Mouse (Mus musculus) heart, embryonic 15.5 days (tissue): Measurements from ENCODE around the gene Tex52. TPM values are rescaled to one million over a fixed set of nuclear protein-coding genes. Genes with fewer than 3 reads are reported as not detected.
A peak's percentile ranks its signal among the peaks of the same experiment; 100 is the strongest.
"Not testable (repeated sequence)": the region's sequence is repeated elsewhere in the genome, so short reads cannot be mapped to it uniquely, and the experiment has no call there.

Source experiments
- ATAC-seq: fragments of 200-750 bp; cut with Nextera tagmentation; replicated peaks from 2 replicates; pipeline ENCODE4 v1.8.0; 2017; ENCODE audit warnings: low read depth, moderate TSS enrichment; ENCODE audit not compliant: insufficient number of reproducible peaks, insufficient read depth, low FRiP score
- H3K27ac ChIP-seq: fragments of 300-500 bp; sonication (generic); 2 replicates; pipeline ENCODE4 v1.5.1; 2015; ENCODE audit warnings: mild to moderate bottlenecking, inconsistent platforms
- H3K27me3 ChIP-seq: fragments of 300-500 bp; sonication (generic); 2 replicates; pipeline ENCODE4 v1.6.1; 2015; ENCODE audit warnings: inconsistent platforms
- H3K36me3 ChIP-seq: fragments of 300-500 bp; sonication (generic); 2 replicates; pipeline ENCODE4 v1.6.1; 2015; ENCODE audit warnings: mild to moderate bottlenecking, inconsistent platforms
- H3K4me1 ChIP-seq: fragments of 300-500 bp; sonication (generic); replicated peaks from 2 replicates; pipeline ENCODE4 v1.6.1; 2015; ENCODE audit warnings: inconsistent platforms
- H3K4me2 ChIP-seq: fragments of 300-500 bp; sonication (generic); 2 replicates; pipeline ENCODE4 v1.6.1; 2015; ENCODE audit warnings: inconsistent platforms, mild to moderate bottlenecking, moderate library complexity
- H3K4me3 ChIP-seq: fragments of 300-500 bp; sonication (generic); 2 replicates; pipeline ENCODE4 v1.5.1; 2015; ENCODE audit warnings: mild to moderate bottlenecking, inconsistent platforms
- H3K9ac ChIP-seq: fragments of 300-500 bp; sonication (generic); 2 replicates; pipeline ENCODE4 v1.6.1; 2015; ENCODE audit warnings: mild to moderate bottlenecking, inconsistent platforms
- H3K9me3 ChIP-seq: fragments of 300-500 bp; sonication (generic); replicated peaks from 2 replicates; pipeline ENCODE4 v1.6.1; 2016; ENCODE audit warnings: inconsistent platforms
- WGBS: fragments of 180-500 bp; shearing (Covaris S2); methylation state at CpG from one replicate; pipeline ENCODE4 v1.1.7; 2015; ENCODE audit warnings: mixed read lengths; 5-methylcytosine and 5-hydroxymethylcytosine counted together
- polyA plus RNA-seq: library from polyadenylated mRNA; unstranded; fragments of >200 nt; fragmentation: Nextera tagmentation; extraction: Ambion mirVana; gene quantifications from 2 replicates; pipeline ENCODE4 v1.2.1, GENCODE M21; 2015

Tex52 gene
- polyA plus RNA-seq, 1 experiment from 2014 or later = 0.18 TPM

DNA sequence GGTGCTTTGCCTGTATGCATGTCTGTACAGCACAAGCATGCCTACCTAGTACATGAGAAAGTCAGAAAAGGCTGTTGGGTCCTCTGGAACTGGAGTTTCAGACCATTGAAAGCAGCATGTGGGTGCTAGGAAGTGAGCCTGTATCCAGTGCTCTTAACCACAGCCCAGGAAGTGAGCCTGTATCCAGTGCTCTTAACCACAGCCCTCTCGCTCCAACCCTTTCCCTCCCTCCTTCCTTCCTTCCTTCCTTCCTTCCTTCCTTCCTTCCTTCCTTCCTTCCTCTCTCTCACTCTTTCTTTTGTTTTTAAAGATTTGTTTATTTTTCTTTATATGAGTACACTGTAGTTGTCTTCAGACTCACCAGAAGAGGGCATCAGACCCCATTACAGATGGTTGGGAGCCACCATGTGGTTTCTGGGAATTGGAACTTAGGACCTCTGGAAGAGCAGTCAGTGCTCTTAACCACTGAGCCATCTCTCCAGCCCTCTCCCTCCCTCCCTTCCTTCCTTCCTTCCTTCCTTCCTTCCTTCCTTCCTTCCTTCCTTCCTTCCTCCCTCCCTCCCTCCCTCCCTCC lies 5.4 kb downstream of the Tex52 start:
- not testable (repeated sequence) for H3K9ac ChIP-seq, H3K27me3 ChIP-seq, H3K27ac ChIP-seq, H3K9me3 ChIP-seq, ATAC-seq, H3K4me1 ChIP-seq, H3K36me3 ChIP-seq, H3K4me3 ChIP-seq, H3K4me2 ChIP-seq
- WGBS = 60% methylated on average over 1 of the region's 1 CpGs

DNA sequence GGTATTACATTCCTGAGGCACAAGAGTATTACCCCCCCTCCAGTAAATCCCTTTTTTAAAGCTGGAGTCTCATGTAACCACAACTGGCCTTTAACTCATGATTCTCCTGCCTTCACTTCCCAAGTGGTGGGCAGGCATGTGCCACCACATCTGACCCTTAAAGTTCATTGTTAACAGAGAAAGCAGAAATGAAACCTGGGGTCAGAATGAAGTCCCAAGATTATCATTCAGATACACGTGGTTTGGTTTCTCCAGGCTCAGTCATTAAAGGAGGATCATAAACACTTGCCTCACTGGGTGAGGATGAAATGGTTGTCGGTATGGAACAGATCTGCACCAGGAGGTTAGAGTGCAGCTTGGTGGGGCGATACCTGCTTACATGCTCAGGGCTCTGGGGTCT lies 6.0 kb downstream of the Tex52 start:
- WGBS = 77% methylated on average over 3 of the region's 3 CpGs
- Histone ChIP-seq H3K36me3 (peaks cover 3% of the 10 kb centered on the region; the same call in 1 of the 2 replicates), H3K4me3 (no peak overlapping the region), H3K27me3 (no peaks in the 10 kb centered on the region), H3K9ac (no peak overlapping the region), H3K4me2 (no peak overlapping the region), H3K4me1 (no peaks in the 10 kb centered on the region), H3K9me3 (no peaks in the 10 kb centered on the region), H3K27ac (no peak overlapping the region)
- ATAC-seq = no peak

DNA sequence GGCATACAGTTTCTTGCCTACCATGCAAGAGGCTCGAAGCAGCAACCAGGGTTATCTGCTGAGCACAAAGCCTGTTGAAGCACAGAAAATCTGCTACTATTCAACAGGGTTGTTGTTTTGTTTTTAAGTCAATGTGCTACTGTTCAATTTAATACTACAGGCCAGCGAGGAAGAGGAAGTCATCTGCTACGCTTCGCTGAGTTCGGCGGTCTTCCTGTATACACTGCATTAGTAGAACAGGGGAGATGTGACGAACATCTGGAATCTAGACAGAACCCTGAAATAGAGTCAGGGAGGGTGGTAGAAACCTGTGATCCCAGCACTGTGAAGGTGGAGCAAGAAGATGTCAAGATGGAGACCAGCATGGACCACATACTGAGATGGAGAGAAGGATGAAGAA lies 8.5 kb downstream of the Tex52 start:
- H3K4me1 ChIP-seq = no peaks in the 10 kb centered on the region
- H3K9ac ChIP-seq = no peak overlapping the region
- H3K4me3 ChIP-seq = no peak overlapping the region
- WGBS = 78% methylated on average over 7 of the region's 7 CpGs
- ATAC-seq = no peak
- H3K27me3 ChIP-seq = no peaks in the 10 kb centered on the region
- no peaks in the 10 kb centered on the region for H3K36me3 ChIP-seq
- H3K9me3 ChIP-seq = no peaks in the 10 kb centered on the region
- H3K27ac ChIP-seq = no peak overlapping the region
- no peak overlapping the region for H3K4me2 ChIP-seq

DNA sequence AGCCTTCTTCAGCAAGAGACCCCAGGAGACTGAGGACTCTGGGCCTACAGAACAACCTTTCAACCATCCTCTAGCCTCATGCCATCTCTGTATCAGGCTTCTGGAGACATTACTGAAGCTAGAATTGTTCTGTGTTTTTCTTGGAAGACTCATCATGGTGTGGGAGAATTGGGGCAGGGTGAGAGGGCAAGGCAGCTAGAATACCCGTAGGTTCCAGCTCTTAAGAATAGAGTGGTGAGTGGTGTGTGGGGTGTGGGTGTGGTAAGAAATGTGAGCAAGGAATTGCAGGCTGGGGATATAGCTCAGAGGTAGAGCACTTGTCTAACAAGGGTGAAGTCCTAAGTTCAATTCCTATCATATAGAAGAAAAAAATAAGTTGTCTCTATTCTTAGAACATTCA lies 9.8 kb downstream of the Tex52 start:
- Histone ChIP-seq H3K27me3 (no peaks in the 10 kb centered on the region), H3K4me3 (no peak overlapping the region), H3K36me3 (no peaks in the 10 kb centered on the region), H3K27ac (no peak overlapping the region), H3K9ac (no peak overlapping the region), H3K4me2 (no peak overlapping the region), H3K9me3 (no peaks in the 10 kb centered on the region), H3K4me1 (no peaks in the 10 kb centered on the region)
- ATAC-seq = no peak
- WGBS = 68% methylated on average over 1 of the region's 1 CpGs

DNA sequence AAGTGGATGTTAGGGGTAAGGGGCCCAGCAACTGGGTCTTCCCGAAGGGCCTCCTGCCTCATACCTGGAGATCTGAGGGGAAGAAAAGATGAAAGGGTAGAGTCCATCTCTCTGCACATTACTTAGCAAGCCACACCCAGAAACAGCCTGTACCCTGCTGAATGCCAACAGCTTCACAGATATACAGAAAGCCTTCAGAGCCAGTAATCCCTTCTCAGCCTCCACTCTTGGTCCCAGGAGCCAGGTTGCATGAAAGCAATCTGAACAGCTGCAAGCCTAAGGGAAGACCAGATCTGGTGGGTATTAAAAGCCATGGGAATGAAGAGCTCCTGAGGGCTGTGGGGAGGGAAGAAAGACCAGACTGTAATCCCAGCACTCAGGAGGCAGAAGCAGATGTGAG lies 13.9 kb downstream of the Tex52 start:
- H3K4me2 ChIP-seq = no peak overlapping the region
- ATAC-seq = no peak
- no peaks in the 10 kb centered on the region for H3K4me1 ChIP-seq
- no peaks in the 10 kb centered on the region for H3K27me3 ChIP-seq
- no peak overlapping the region for H3K4me3 ChIP-seq
- no peak overlapping the region for H3K27ac ChIP-seq
- no peak overlapping the region for H3K9ac ChIP-seq
- H3K36me3 ChIP-seq = no peaks in the 10 kb centered on the region
- 76% methylated on average over 1 of the region's 1 CpGs for WGBS
- H3K9me3 ChIP-seq = no peaks in the 10 kb centered on the region

DNA sequence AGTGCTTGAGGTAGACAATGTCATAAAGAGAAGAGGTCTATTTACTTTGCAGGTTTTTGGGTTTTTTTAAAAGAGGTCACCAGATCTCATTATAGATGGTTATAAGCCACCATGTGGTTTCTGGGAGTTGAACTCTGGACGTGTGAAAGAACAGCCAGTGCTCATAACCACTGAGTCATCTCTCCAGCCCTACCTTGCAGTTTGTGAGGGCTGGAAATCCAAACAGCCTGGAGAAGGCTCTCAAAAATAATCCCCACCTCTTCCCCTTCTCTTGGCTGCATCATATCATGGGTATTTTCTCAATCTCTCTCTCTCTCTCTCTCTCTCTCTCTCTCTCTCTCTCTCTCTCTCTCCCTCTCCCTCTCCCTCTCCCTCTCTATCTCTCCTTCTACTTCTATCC lies 15.4 kb downstream of the Tex52 start:
- 25% methylated on average over 1 of the region's 1 CpGs for WGBS
- Histone ChIP-seq H3K27me3 (no peaks in the 10 kb centered on the region), H3K36me3 (no peaks in the 10 kb centered on the region), H3K4me2 (no peak overlapping the region), H3K9ac (no peak overlapping the region), H3K9me3 (no peaks in the 10 kb centered on the region), H3K4me3 (no peak overlapping the region), H3K4me1 (no peaks in the 10 kb centered on the region), H3K27ac (no peak overlapping the region)
- no peak for ATAC-seq

DNA sequence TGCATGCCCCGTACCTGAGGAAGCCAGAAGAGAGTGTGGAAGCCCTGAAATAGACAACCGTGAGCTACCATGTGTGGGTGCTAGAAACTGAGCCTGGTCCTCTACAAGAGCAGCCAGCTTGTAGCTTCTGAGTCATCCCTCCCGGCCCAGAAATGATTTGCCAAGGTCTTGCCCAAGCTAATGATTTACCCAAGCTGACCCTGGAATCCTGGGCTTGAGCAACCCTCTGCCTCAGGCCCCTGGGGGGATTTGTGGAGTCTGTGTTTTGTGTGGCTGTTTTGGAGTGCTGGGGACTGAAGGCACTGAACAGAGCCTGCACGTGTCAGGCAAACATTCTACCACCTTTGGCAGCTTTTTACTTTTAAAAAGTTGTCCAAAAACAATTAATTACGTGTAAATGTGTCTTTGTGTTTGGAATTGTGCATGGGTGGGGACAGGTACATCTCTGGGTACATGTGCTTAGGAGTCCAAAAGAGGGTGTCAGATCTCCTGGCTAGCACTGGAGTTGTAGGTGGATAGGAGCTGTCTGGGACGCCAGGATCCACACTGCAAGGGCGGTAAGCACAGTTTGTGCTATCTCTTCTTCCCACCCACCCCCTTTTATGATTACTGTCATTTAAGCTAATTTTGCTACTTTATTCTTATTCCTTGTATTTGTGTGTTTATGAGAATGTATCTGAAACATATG lies 22.5 kb downstream of the Tex52 start:
- no peaks in the 10 kb centered on the region for H3K27me3 ChIP-seq
- H3K9ac ChIP-seq = no peak overlapping the region
- no peak overlapping the region for H3K4me3 ChIP-seq
- no peaks in the 10 kb centered on the region for H3K36me3 ChIP-seq
- no peak overlapping the region for H3K4me2 ChIP-seq
- H3K9me3 ChIP-seq = no peaks in the 10 kb centered on the region
- no peak for ATAC-seq
- H3K27ac ChIP-seq = no peak overlapping the region
- 74% methylated on average over 7 of the region's 7 CpGs for WGBS
- H3K4me1 ChIP-seq = peaks cover 13% of the 10 kb centered on the region

DNA sequence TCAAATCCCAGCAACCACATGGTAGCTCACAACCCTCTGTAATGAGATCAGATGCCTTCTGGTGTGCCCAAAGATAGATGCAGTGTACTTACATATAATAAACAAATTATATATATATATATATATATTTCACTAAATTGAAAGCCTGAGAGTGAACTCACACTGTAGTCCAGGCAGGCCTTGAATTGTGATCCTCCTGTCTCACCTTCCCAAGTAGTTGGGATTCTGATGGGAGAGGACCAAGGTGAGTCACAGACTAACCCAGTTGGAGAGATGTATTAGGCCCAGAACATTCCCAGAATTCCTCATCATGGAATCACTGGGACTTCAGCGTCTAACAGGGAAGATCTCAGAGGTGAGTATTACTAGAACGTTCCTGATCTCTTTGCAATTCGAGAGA lies 23.7 kb downstream of the Tex52 start, which contains the start of gene Nrip2:
TSS of gene Nrip2 (plus strand) at position 301 of the 400 bp plus-strand sequence.
- Histone ChIP-seq H3K4me3 (peak within 1 kb of the TSS; percentile 34), H3K27ac (peak within 1 kb of the TSS; percentile 2; the same call in 1 of the 2 replicates), H3K36me3 (no peaks in the 10 kb centered on the region), H3K9me3 (no peaks in the 10 kb centered on the region), H3K4me1 (peaks cover 13% of the 10 kb centered on the region), H3K9ac (peak within 1 kb of the TSS; percentile 41; the same call in 1 of the 2 replicates), H3K4me2 (peak within 1 kb of the TSS; percentile 60), H3K27me3 (no peaks in the 10 kb centered on the region)
- no peak for ATAC-seq
- WGBS = 51% methylated on average over 3 of the region's 3 CpGs

DNA sequence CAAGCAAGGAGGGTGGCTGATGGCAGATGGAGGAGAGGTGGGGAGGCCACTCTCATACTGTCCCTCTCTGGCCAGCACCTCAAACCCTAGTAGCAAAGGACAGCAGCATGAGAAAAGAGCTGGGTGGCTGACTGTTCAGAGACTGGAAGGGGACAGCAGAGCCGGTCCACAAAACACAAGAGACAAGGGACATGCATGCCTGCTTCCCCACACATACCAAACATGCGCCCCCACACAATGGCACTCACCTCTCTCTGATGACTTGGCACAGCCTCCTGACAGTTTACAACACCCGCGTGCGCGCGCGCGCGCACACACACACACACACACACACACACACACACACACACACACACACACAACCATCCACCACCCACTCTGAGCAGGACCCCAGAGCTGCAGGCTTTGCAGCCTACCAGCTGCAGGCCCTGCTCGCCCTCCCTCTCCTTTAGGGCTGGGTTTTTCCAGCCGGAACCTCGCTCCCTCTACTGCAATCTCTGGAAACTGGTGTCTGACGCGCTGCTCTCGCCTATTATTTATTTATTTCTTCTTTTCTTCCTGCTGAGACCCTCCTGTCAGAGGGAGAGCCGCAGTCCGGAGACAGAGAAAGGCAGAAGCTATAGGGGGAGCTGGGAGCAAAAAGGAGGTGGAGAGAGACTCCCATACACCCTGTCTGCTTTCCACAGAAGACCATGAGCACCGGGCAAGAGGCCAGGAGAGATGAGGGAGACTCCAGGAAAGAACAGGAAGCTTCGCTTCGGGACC lies 24.3 kb downstream of the Tex52 start:
- Histone ChIP-seq H3K27ac (peak overlapping the region; percentile 2; the same call in 1 of the 2 replicates), H3K4me2 (peak overlapping the region; percentile 60), H3K4me3 (peak overlapping the region; percentile 34), H3K4me1 (peaks cover 15% of the 10 kb centered on the region), H3K36me3 (no peaks in the 10 kb centered on the region), H3K9me3 (no peaks in the 10 kb centered on the region), H3K27me3 (no peaks in the 10 kb centered on the region), H3K9ac (peak overlapping the region; percentile 41; the same call in 1 of the 2 replicates)
- ATAC-seq = peak; percentile 29; the same call in 1 of the 2 replicates
- WGBS = 13% methylated on average over 13 of the region's 21 CpGs

DNA sequence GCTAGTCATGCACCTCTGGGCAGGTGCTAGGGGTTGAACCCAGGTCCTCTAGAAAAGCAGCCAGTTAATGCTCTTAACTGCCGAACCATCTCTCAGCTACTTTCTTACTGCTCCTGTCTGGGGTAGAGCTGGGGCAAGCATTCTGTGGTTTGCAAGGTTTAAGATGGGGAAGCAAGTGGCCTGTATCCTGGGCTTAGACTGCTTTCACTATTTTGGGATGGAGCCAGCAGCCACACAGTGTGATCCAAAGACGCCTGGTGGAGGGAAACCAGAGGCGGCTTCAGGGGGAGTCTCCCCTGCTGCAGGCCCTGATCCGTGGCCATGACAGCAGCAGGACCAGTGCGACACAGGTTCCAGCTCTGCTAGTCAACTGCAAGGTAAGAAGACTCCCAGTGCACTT lies 29.5 kb downstream of the Tex52 start:
- ATAC-seq = no peak
- no peak overlapping the region for H3K9ac ChIP-seq

DNA sequence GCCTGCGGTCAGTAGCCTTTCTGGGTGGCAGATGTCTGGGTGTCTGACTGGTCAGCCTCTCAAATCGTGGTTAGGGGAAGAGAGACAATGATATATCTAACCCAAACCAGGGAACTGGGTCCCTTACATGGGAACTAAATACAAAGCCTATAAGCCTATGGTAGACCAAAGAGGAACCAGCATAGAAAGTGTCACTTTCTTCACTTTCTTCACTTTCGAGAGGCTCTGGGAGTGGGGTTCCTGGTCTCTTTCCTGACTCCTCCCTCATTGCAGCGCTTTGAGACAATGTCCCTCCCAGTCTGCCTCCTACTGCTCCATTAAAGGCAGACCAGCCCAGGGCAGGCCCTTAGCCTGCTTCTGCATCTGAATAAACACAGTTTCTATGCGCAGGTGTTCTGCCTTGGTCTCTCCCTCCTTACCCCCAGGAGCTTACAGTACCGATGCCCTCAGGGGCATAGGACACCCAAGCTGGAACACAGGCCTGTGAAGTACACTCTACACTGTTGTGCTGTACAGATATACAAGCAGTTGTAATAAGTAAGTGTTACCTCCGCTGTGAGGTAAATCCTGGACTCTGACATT lies 33.4 kb downstream of the Tex52 start:
- Histone ChIP-seq H3K27ac (no peak overlapping the region), H3K9ac (no peak overlapping the region), H3K27me3 (no peaks in the 10 kb centered on the region), H3K4me3 (no peak overlapping the region), H3K4me2 (no peak overlapping the region), H3K36me3 (peaks cover 51% of the 10 kb centered on the region), H3K4me1 (peaks cover 5% of the 10 kb centered on the region; the same call in 1 of the 2 replicates), H3K9me3 (no peaks in the 10 kb centered on the region)
- WGBS = 86% methylated on average over 7 of the region's 7 CpGs
- no peak for ATAC-seq

More for the DNA sequence above, 29.5 kb downstream of the Tex52 start:
- H3K9me3 ChIP-seq = no peaks in the 10 kb centered on the region
- no peak overlapping the region for H3K4me3 ChIP-seq
- no peak overlapping the region for H3K4me2 ChIP-seq
- peaks cover 20% of the 10 kb centered on the region for H3K36me3 ChIP-seq
- peaks cover 13% of the 10 kb centered on the region for H3K4me1 ChIP-seq
- no peaks in the 10 kb centered on the region for H3K27me3 ChIP-seq
- H3K27ac ChIP-seq = no peak overlapping the region
- WGBS = 49% methylated on average over 5 of the region's 5 CpGs
